Mouse (Mus musculus): ENCODE measurements at regions not wholly inside any gene's neighbourhood (a gene's known extent, or its start where the extent isn't known, plus 50 kb on each side); places are given as distances from the start of the nearest gene placed in this dataset.

- TF ChIP-seq ZC3H11A (IDR thresholded peaks at IDR 0.05; ENCODE audit: low read depth, low read length) (no peak), E2F4 (IDR thresholded peaks at IDR 0.05; ENCODE audit: insufficient replicate concordance, low read depth, low read length) (no peak), MAFK (IDR thresholded peaks at IDR 0.05; ENCODE audit: insufficient replicate concordance, low read length) (no peak), CTCF (conservative IDR thresholded peaks at IDR 0.05 in 1 of 2, IDR thresholded peaks at IDR 0.05 in 1 of 2; ENCODE audit: low read depth in 2 of 2, low read length in 2 of 2) (no peak), MAX (IDR thresholded peaks at IDR 0.05; ENCODE audit: low read length) (no peak), RAD21 (IDR thresholded peaks at IDR 0.05; ENCODE audit: low read depth, low read length) (no peak)
Measured at GRCm38 (mm10) chr6:35395726-35396125, 69.8 kb upstream of the Fam180a start.

Measured in CH12.LX (cell line).